Mouse (Mus musculus): ENCODE results near the gene Cgn. TPM values are rescaled to one million over a fixed set of nuclear protein-coding genes. Genes with fewer than 3 reads are reported as not detected.
A peak's percentile ranks its signal among the peaks of the same experiment; 100 is the strongest.
"Not testable (repeated sequence)": the region's sequence is repeated elsewhere in the genome, so short reads cannot be mapped to it uniquely, and the experiment has no call there.

The Cgn gene
- polyA plus RNA-seq, 1 experiment from 2014 or later: 61.7 TPM

- Histone ChIP-seq H3K27ac (peak overlapping the region; percentile 82), H3K9ac (peak overlapping the region; percentile 44; the same call in 1 of the 2 replicates)
- ATAC-seq: peak; percentile 16; the same call in 1 of the 2 replicates
These were observed 959 bp upstream of the Cgn start for GRCm38 (mm10) chr3:94787122-94787780.

DNA sequence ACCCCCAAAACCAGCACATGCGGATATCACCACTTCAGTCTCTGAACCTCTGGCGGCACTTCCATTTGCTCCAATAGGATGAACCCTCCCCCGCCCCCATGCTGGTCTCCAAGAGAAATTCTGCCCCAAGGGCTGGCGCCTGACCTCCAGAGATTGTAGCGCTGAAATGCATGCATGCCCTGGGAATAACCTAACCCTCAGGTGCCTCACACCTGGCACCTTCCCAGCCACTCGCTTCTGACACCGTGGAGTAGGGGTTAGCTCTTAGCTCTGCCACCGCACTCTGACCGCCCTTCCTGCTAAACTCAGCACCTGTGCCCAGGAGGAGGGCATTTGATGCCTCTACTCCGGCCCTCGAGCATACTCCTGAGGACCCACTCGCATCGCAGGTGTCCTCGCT lies 334 bp downstream of the Cgn start:
- peak; percentile 17 for ATAC-seq
- Histone ChIP-seq H3K9ac (peak overlapping the region; percentile 64), H3K9me3 (no peaks in the 10 kb centered on the region), H3K4me1 (replicated peaks) (peaks cover 9% of the 10 kb centered on the region), H3K4me3 (replicated peaks) (peak overlapping the region; percentile 50), H3K4me2 (replicated peaks) (peak overlapping the region; percentile 82), H3K27me3 (replicated peaks) (no peaks in the 10 kb centered on the region), H3K27ac (peak overlapping the region; percentile 57), H3K36me3 (no peaks in the 10 kb centered on the region)
- WGBS: under 1% methylated on average over 14 of the region's 14 CpGs

More at GRCm38 (mm10) chr3:94787122-94787780, 959 bp upstream of the Cgn start:
- peak overlapping the region; percentile 82 for H3K4me2 ChIP-seq (replicated peaks)
- WGBS: 4% methylated on average over 11 of the region's 11 CpGs
- no peaks in the 10 kb centered on the region for H3K27me3 ChIP-seq (replicated peaks)
- no peaks in the 10 kb centered on the region for H3K36me3 ChIP-seq
- H3K9me3 ChIP-seq: no peaks in the 10 kb centered on the region
- H3K4me1 ChIP-seq (replicated peaks): peaks cover 9% of the 10 kb centered on the region
- peak overlapping the region; percentile 50 for H3K4me3 ChIP-seq (replicated peaks)

DNA sequence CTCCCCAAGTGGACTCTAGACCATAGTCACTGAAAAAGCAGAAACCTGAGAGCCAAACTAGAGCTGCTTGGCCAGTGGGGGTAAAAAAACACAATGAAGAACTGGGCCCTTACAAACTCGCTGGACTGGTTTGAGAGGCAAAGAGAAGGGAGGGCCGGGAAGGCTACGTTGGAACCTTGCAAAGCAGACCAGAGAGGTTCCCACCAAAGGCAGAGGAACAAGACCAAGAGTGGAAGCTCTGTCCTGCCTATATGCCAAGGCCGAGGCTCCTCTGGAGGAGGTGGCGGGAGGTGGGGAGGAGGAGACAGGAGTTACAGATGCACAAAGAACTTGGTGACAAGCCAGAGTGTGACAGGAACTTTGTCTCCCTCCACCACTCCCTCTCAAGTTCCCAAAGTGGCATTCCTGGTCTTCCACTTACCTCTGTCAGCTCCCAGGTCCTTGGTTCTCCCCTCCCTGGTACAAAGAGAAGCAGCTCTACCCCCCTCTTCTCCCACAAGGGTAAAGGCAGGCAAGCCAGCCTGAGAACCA lies 2.1 kb downstream of the Cgn start:
- no peaks in the 10 kb centered on the region for H3K9me3 ChIP-seq
- WGBS: 31% methylated on average over 5 of the region's 5 CpGs
- peak; percentile 14 for ATAC-seq
- H3K36me3 ChIP-seq: 0 out of 2 replicates have a peak, but pooled peaks cover under 1% of the 10 kb centered on the region
- H3K4me2 ChIP-seq (replicated peaks): peak overlapping the region; percentile 82
- no peaks in the 10 kb centered on the region for H3K27me3 ChIP-seq (replicated peaks)
- peak overlapping the region; percentile 20 for H3K4me3 ChIP-seq (replicated peaks)
- peaks cover 9% of the 10 kb centered on the region for H3K4me1 ChIP-seq (replicated peaks)
- H3K27ac ChIP-seq: peak overlapping the region; percentile 94
- H3K9ac ChIP-seq: peak overlapping the region; percentile 35; the same call in 1 of the 2 replicates

DNA sequence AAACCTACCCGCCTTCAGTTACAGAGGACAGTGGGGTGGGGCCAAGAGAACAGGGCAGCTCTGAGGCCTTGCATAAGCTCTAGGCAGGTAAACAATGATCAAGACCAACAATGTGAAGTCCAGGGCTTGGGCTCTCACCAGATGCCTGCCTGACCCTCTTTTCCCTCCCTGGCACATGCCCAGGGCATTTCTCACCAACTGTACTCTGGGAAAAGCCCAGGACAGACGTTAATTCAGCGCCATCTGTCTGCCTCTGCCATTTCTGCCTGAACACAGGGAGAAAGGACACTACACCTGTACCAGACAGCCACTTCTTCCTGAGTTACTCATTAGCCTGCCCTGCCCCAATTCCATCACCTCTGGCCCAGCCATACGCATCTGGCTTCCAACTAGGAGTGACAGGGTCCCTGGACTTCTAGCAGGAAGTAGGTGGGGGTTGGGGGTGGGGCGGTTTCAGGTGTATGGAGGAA lies 2.8 kb downstream of the Cgn start:
- peak overlapping the region; percentile 94 for H3K27ac ChIP-seq
- H3K4me2 ChIP-seq (replicated peaks): peak overlapping the region; percentile 53
- peaks cover 9% of the 10 kb centered on the region for H3K4me1 ChIP-seq (replicated peaks)
- H3K27me3 ChIP-seq (replicated peaks): no peaks in the 10 kb centered on the region
- peak overlapping the region; percentile 18 for H3K4me3 ChIP-seq (replicated peaks)
- ATAC-seq: peak; percentile 88
- H3K9ac ChIP-seq: no peak overlapping the region
- peaks cover 4% of the 10 kb centered on the region; the same call in 1 of the 2 replicates for H3K36me3 ChIP-seq
- H3K9me3 ChIP-seq: no peaks in the 10 kb centered on the region
- WGBS: 29% methylated on average over 5 of the region's 5 CpGs

GRCm38 (mm10) chr3:94782936-94783335 lies 3.4 kb downstream of the Cgn start:
- Histone ChIP-seq H3K36me3 (peaks cover 4% of the 10 kb centered on the region; the same call in 1 of the 2 replicates), H3K27ac (peak overlapping the region; percentile 94), H3K4me2 (replicated peaks) (peak overlapping the region; percentile 53), H3K9ac (no peak overlapping the region; the same call in 1 of the 2 replicates), H3K9me3 (no peaks in the 10 kb centered on the region), H3K27me3 (replicated peaks) (no peaks in the 10 kb centered on the region), H3K4me3 (replicated peaks) (peak overlapping the region; percentile 18), H3K4me1 (replicated peaks) (peaks cover 9% of the 10 kb centered on the region)
- ATAC-seq: peak; percentile 14
- 36% methylated on average over 4 of the region's 4 CpGs for WGBS

DNA sequence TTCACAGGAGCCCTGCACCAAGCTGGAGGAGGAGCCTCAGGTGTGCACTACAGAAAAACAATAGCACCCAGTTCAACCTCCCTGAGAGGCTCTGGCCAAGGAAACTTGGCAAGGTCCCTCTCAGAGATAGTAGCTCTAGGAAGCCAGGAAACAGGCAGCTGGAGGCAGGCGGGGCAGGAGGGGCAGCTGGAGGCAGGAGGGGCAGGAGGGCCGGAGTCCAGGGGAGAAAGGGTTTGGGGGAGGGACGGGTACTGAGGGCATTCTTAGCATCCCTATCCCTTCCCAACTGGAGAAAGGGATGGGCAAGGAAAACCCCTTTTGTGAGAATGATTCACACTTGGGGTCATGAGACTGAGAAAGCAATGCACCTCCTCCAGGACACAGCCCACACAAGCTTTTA lies 4.9 kb downstream of the Cgn start:
- WGBS: 29% methylated on average over 3 of the region's 3 CpGs
- Histone ChIP-seq H3K27me3 (replicated peaks) (no peaks in the 10 kb centered on the region), H3K4me2 (replicated peaks) (peak overlapping the region; percentile 3; the same call in 1 of the 2 replicates), H3K4me1 (replicated peaks) (peaks cover 6% of the 10 kb centered on the region), H3K9ac (no peak overlapping the region), H3K9me3 (no peaks in the 10 kb centered on the region), H3K4me3 (replicated peaks) (no peak overlapping the region), H3K36me3 (peaks cover 4% of the 10 kb centered on the region; the same call in 1 of the 2 replicates), H3K27ac (0 out of 2 replicates have a peak overlapping the region, but pooled peaks have one; percentile 2)
- ATAC-seq: no peak

GRCm38 (mm10) chr3:94775886-94776285 lies 10.4 kb downstream of the Cgn start:
- Histone ChIP-seq H3K27me3 (replicated peaks) (no peaks in the 10 kb centered on the region), H3K9ac (no peak overlapping the region), H3K4me2 (replicated peaks) (no peak overlapping the region), H3K4me1 (replicated peaks) (no peaks in the 10 kb centered on the region), H3K4me3 (replicated peaks) (no peak overlapping the region), H3K36me3 (peaks cover 4% of the 10 kb centered on the region; the same call in 1 of the 2 replicates), H3K9me3 (no peaks in the 10 kb centered on the region), H3K27ac (no peak overlapping the region)
- no peak for ATAC-seq
- WGBS: 82% methylated on average over 7 of the region's 7 CpGs

DNA sequence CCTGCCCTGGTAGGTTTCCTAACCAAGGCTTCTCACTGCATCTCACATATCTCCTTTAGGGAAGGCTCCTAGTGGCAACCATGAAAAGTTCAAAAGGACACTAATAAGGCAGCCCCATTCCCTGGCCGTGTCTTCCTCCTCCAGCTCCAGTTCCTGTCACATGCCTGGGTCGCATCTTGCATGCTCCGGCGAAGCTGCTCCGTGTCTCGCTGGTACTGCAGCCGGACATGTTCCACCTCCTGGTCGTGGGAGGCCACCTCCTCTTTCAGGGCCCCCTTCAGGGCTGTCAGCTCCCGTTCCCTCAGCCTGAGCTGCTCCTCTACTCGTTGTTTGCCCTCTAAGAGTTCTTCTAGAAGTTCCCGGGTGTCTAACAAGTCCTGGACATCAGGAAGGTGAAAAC lies 12.3 kb downstream of the Cgn start:
- H3K4me1 ChIP-seq (replicated peaks): no peaks in the 10 kb centered on the region
- WGBS: 81% methylated on average over 11 of the region's 11 CpGs
- no peak for ATAC-seq

DNA sequence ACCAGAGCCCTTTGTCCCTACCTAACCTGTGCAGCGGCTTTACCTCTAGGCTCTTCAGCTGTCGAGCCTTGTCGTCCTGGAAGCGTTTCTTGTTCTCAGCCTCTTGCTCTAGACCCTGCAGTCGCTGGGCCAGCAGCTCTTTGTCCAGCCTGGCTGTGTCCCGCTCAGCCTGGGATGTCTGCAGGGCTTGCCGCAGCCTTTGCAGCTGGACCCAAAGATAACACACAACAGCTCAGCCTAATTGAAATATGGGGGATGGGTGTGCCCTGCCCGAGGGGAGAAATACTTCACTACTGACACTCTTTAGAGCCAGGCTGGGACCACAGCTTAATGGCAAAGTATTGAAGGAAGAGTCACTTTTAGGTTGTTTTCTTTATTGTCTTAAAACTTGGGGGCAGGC lies 20.8 kb downstream of the Cgn start:
- not testable (repeated sequence) for H3K4me2 ChIP-seq (replicated peaks); H3K27ac ChIP-seq; H3K4me1 ChIP-seq (replicated peaks); H3K9ac ChIP-seq; H3K36me3 ChIP-seq; H3K27me3 ChIP-seq (replicated peaks); ATAC-seq; H3K4me3 ChIP-seq (replicated peaks); H3K9me3 ChIP-seq
- WGBS: 58% methylated on average over 8 of the region's 8 CpGs

More for the DNA sequence above, 12.3 kb downstream of the Cgn start:
- no peak overlapping the region for H3K27ac ChIP-seq
- no peak overlapping the region for H3K4me2 ChIP-seq (replicated peaks)
- H3K9me3 ChIP-seq: no peaks in the 10 kb centered on the region
- no peak overlapping the region for H3K9ac ChIP-seq
- H3K27me3 ChIP-seq (replicated peaks): no peaks in the 10 kb centered on the region
- no peak overlapping the region for H3K4me3 ChIP-seq (replicated peaks)
- peaks cover 1% of the 10 kb centered on the region; the same call in 1 of the 2 replicates for H3K36me3 ChIP-seq

DNA sequence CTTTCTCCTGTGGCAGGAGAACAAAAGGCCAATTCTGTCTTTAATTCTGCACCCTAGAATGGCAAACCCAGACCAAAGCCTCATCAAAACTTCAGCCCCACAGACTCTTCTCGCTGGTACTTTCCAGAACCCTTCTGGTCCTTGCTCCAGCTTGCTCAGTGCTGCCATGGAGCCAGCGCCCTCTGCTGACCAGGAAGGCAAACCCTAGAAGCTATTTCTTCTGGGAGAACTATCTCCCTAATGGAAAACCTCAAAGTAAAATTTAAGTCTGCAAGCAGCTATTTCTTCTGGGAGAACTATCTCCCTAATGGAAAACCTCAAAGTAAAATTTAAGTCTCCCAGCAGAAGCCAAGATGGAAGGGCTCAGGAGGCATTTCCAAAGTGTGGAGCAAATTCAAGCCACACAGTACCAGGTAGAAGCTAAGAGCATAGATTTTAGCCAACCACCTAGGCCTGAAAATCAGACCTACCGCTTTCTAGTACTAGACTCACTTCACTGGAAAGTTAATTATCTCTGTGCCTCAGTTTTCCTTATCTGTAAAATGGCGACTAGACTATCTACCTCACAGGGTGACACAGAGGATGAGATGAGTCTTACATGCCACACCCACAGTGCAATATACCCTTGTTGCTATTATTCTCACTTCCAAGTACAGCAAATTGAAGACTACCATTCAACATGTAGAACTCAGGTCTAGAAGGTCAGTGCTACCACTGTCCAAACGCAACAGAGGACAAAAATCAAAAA lies 21.6 kb downstream of the Cgn start:
- 67% methylated on average over 5 of the region's 5 CpGs for WGBS
- not testable (repeated sequence) for H3K36me3 ChIP-seq; H3K4me3 ChIP-seq (replicated peaks); H3K27ac ChIP-seq; H3K4me1 ChIP-seq (replicated peaks); H3K9me3 ChIP-seq; H3K27me3 ChIP-seq (replicated peaks); H3K9ac ChIP-seq; H3K4me2 ChIP-seq (replicated peaks); ATAC-seq

- WGBS: 35% methylated on average over 4 of the region's 9 CpGs
- H3K27ac ChIP-seq; H3K9ac ChIP-seq; H3K4me1 ChIP-seq (replicated peaks); H3K27me3 ChIP-seq (replicated peaks); H3K36me3 ChIP-seq; H3K4me2 ChIP-seq (replicated peaks); H3K9me3 ChIP-seq; H3K4me3 ChIP-seq (replicated peaks): not testable (repeated sequence)
- ATAC-seq: peak; percentile 92
These were observed 27.9 kb downstream of the Cgn start for GRCm38 (mm10) chr3:94758427-94758826.

DNA sequence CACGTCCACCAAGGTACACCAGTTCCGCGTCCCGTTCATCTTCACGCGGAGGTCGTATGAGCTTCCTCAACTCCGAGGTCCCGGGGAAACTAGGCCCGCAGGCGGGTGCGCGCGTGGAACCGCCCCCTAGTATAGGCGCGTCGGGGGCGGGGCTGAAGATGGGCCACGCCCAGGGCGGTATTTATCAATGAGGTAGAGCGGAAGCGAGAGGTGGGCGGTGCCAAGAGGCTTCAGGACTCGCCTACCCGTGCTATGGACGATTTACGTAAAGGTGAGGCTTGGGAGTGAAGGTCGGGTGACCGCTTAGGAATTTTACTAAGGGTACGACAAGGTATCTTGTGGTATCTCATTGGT lies 28.3 kb downstream of the Cgn start:
- not testable (repeated sequence) for H3K9me3 ChIP-seq
- Histone ChIP-seq H3K4me3 (replicated peaks) (peak overlapping the region; percentile 28), H3K4me2 (replicated peaks) (peak overlapping the region; percentile 41; the same call in 1 of the 2 replicates)

More for the DNA sequence above, 28.3 kb downstream of the Cgn start:
- peak; percentile 97 for ATAC-seq
- not testable (repeated sequence) for H3K36me3 ChIP-seq; H3K27me3 ChIP-seq (replicated peaks); H3K4me1 ChIP-seq (replicated peaks); H3K9ac ChIP-seq; H3K27ac ChIP-seq
- WGBS: 0% methylated on average over 20 of the region's 31 CpGs

Measured in intestine, embryonic 15.5 days (tissue).